Mouse (Mus musculus) testis, adult 2 months (tissue): ENCODE data around the gene 4930550C14Rik.

Experiments
- CTCF ChIP-seq: fragments of 200-500 bp; IDR thresholded peaks from 2 replicates; pipeline ENCODE4 v1.5.1; 2012; ENCODE audit warnings: low read depth, mild to moderate bottlenecking, inconsistent platforms, low read length, moderate library complexity; ENCODE audit not compliant: control insufficient read depth, insufficient read depth, insufficient replicate concordance
- POLR2A ChIP-seq: fragments of 200-500 bp; IDR thresholded peaks from 2 replicates; pipeline ENCODE4 v1.6.1; 2012; ENCODE audit warnings: low read depth, mild to moderate bottlenecking, inconsistent platforms, low read length, moderate library complexity; ENCODE audit not compliant: control insufficient read depth

DNA sequence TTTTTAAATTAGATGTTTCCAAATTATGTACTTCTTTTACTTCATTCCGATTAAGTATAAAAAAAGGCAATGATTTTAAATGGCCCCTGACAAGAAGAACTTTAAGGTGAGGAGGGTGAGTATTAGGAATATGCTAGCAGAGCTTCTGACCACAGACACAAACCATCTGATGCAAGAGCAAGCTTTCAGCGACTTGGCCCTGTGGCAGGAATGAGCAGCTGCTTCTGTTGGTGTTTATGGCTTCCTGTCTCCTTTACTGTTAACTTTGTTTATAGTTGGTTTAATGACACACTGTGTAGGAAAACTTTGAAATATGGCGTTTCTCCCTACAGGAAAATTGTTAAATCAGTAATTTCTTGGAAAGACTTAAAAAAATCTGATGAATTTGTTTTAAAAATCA lies 25.5 kb downstream of the 4930550C14Rik start:
- TF ChIP-seq CTCF (no peak), POLR2A (no peak)
